23 mouse cellular contexts compared by ENCODE assay signal in the genomic region with DNA sequence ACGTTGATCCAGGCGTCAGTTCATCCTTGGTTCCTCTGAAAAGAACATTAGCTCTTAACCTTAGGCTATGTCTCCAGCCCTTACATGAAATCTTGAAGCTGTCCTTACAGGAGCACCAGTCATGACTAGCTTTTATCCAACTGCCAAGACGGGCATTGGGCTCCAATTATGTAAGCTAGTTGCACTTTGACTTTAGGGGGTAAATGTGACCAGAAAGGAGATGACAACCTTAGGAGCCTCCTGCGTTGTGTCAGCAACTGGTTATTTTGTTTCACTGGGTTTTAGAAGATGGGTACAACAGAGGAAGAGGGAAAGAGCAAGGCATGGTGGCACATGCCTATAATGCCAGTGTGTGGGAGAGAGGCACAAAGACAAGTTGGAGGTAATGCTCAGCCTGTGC. TPM values are rescaled to one million over a fixed set of nuclear protein-coding genes. Genes with fewer than 3 reads are reported as not detected.
A peak's percentile ranks its signal among the peaks of the same experiment; 100 is the strongest.
DNase-seq lines count a peak whose midpoint lies in the region; ATAC-seq and TF ChIP-seq lines count a peak whose summit lies in the region.
"Had no signal": no experiment of that assay in that cellular context is flagged by ENCODE, and none has a peak within 500 bp of the region (broad histone marks: within the 10 kb centered on the region; RNA-seq: fewer than 3 reads in every experiment).

No protein-coding gene starts in this region.

- 72% methylated on average over 4 of the region's 4 CpGs for WGBS in intestine, embryonic 15.5 days
- WGBS in intestine, postnatal 0 days: 64% methylated on average over 4 of the region's 4 CpGs
- 71% methylated on average over 4 of the region's 4 CpGs for WGBS in stomach, embryonic 15.5 days

- no peak for TF ChIP-seq CTCF in intestine, postnatal 0 days (IDR thresholded peaks at IDR 0.05; ENCODE audit: low read depth)
- TF ChIP-seq CTCF in ES-Bruce4 (IDR thresholded peaks at IDR 0.05; ENCODE audit: low read depth, low read length): no peak

- H3K4me1 ChIP-seq in intestine, embryonic 15.5 days (replicated peaks): peaks cover 16% of the 10 kb centered on the region
- H3K4me1 ChIP-seq in intestine, postnatal 0 days (replicated peaks; ENCODE audit: control insufficient read depth, insufficient read depth, low read length): 0 out of 2 replicates have a peak, but pooled peaks cover 4% of the 10 kb centered on the region
- no peaks in the 10 kb centered on the region for H3K4me1 ChIP-seq in ES-Bruce4 (ENCODE audit: control insufficient read depth, insufficient read depth, low read length)
- peaks cover 16% of the 10 kb centered on the region for H3K4me1 ChIP-seq in stomach, embryonic 15.5 days

- H3K27ac ChIP-seq in intestine, embryonic 15.5 days: 0 out of 2 replicates have a peak overlapping the region, but pooled peaks have one; percentile 9
- H3K27ac ChIP-seq in intestine, postnatal 0 days (ENCODE audit: low read depth, low read length): no peak overlapping the region
- peak overlapping the region; percentile 20; the same call in 1 of the 2 replicates for H3K27ac ChIP-seq in ES-Bruce4 (ENCODE audit: insufficient read depth, low read length)
- H3K27ac ChIP-seq in stomach, embryonic 15.5 days: peak overlapping the region; percentile 21; the same call in 1 of the 2 replicates
- H3K27ac ChIP-seq: heart, embryonic 13.5 days; hindbrain, postnatal 0 days; layer of hippocampus, adult 2 months; limb, embryonic 10.5 days; midbrain, embryonic 12.5 days had no signal

- H3K4me2 ChIP-seq in intestine, embryonic 15.5 days (replicated peaks): no peak overlapping the region
- no peak overlapping the region for H3K4me2 ChIP-seq in intestine, postnatal 0 days (replicated peaks; ENCODE audit: low read depth)
- no peak overlapping the region for H3K4me2 ChIP-seq in stomach, embryonic 15.5 days
- H3K4me2 ChIP-seq: heart, embryonic 13.5 days; midbrain, embryonic 12.5 days had no signal

- H3K4me3 ChIP-seq in intestine, embryonic 15.5 days (replicated peaks): no peak overlapping the region
- no peak overlapping the region for H3K4me3 ChIP-seq in intestine, postnatal 0 days (ENCODE audit: low read depth, low read length)
- H3K4me3 ChIP-seq in ES-Bruce4 (ENCODE audit: low read depth, low read length): no peak overlapping the region
- H3K4me3 ChIP-seq in stomach, embryonic 15.5 days (replicated peaks): no peak overlapping the region
- H3K4me3 ChIP-seq: heart, embryonic 13.5 days; layer of hippocampus, adult 2 months; limb, embryonic 10.5 days; midbrain, embryonic 12.5 days had no signal

- no peaks in the 10 kb centered on the region for H3K27me3 ChIP-seq in intestine, embryonic 15.5 days (replicated peaks)
- no peaks in the 10 kb centered on the region for H3K27me3 ChIP-seq in intestine, postnatal 0 days (replicated peaks; ENCODE audit: control insufficient read depth, insufficient read depth, low read length)
- H3K27me3 ChIP-seq in ES-Bruce4 (ENCODE audit: control insufficient read depth, insufficient read depth, low read length, poor library complexity, severe bottlenecking): no peaks in the 10 kb centered on the region
- H3K27me3 ChIP-seq in stomach, embryonic 15.5 days (replicated peaks): no peaks in the 10 kb centered on the region
- H3K27me3 ChIP-seq: heart, embryonic 13.5 days; midbrain, embryonic 12.5 days had no signal

- H3K9me3 ChIP-seq in intestine, embryonic 15.5 days: no peaks in the 10 kb centered on the region
- no peaks in the 10 kb centered on the region for H3K9me3 ChIP-seq in intestine, postnatal 0 days (ENCODE audit: control insufficient read depth)
- no peaks in the 10 kb centered on the region for H3K9me3 ChIP-seq in ES-Bruce4 (replicated peaks; ENCODE audit: control insufficient read depth, insufficient read depth, low read length, poor library complexity, severe bottlenecking)
- H3K9me3 ChIP-seq in stomach, embryonic 15.5 days: no peaks in the 10 kb centered on the region
- H3K9me3 ChIP-seq: heart, embryonic 13.5 days; limb, embryonic 10.5 days; midbrain, embryonic 12.5 days had no signal

- no peak for ATAC-seq in intestine, embryonic 15.5 days
- no peak for ATAC-seq in intestine, postnatal 0 days
- no peak for ATAC-seq in stomach, embryonic 15.5 days (ENCODE audit: insufficient read depth, low FRiP score, low read depth)
- ATAC-seq: forebrain, embryonic 14.5 days; hindbrain, postnatal 0 days had no signal

- no peak for TF ChIP-seq EP300 in ES-Bruce4 (IDR thresholded peaks at IDR 0.05; ENCODE audit: insufficient read depth, low read depth, low read length)

- no peak for TF ChIP-seq POLR2A in ES-Bruce4 (IDR thresholded peaks at IDR 0.05; ENCODE audit: insufficient read depth, low read length)

- H3K36me3 ChIP-seq in intestine, embryonic 15.5 days: peaks cover 17% of the 10 kb centered on the region; the same call in 1 of the 2 replicates
- H3K36me3 ChIP-seq in intestine, postnatal 0 days (ENCODE audit: control insufficient read depth, insufficient read depth): peaks cover 35% of the 10 kb centered on the region
- H3K36me3 ChIP-seq in ES-Bruce4 (ENCODE audit: control insufficient read depth, insufficient read depth, low read length, poor library complexity, severe bottlenecking): peaks cover 47% of the 10 kb centered on the region
- H3K36me3 ChIP-seq in stomach, embryonic 15.5 days: peaks cover 45% of the 10 kb centered on the region

- H3K9ac ChIP-seq in intestine, embryonic 15.5 days: no peak overlapping the region
- H3K9ac ChIP-seq in intestine, postnatal 0 days (ENCODE audit: low read depth, low read length): no peak overlapping the region
- H3K9ac ChIP-seq in ES-Bruce4 (ENCODE audit: low read depth, poor library complexity, severe bottlenecking): no peak overlapping the region
- H3K9ac ChIP-seq in stomach, embryonic 15.5 days: no peak overlapping the region
- H3K9ac ChIP-seq: heart, embryonic 13.5 days; midbrain, embryonic 12.5 days had no signal

- DNase-seq in A20 (ENCODE audit: low read depth, low spot score): peak; percentile 24
- no peak for DNase-seq in adrenal gland, postnatal 36 days
- no peak for DNase-seq in natural killer cell, adult 2 months (ENCODE audit: low spot score in 2 of 2)
- DNase-seq: adrenal gland, postnatal 14 days; cerebellum, adult 8-10 months; heart, postnatal 14 days; kidney, adult 18-20 months; kidney, postnatal 25 days; liver; lung, postnatal 14 days; right cerebral cortex, adult 18-20 months; right cerebral cortex, postnatal 4 days; thymus, postnatal 14 days had no signal

RNA-seq across cellular contexts. Expression of a gene that starts 2.8 kb away (rescaled TPM):
- polyA plus RNA-seq in intestine, embryonic 15.5 days (2015; fragmentation: Nextera tagmentation; extraction: Ambion mirVana): 179 and 181 TPM in 2 replicates
- 230 and 242 TPM in 2 replicates for polyA plus RNA-seq in intestine, postnatal 0 days (2015; fragmentation: Nextera tagmentation; extraction: Ambion mirVana)
- polyA plus RNA-seq in ES-Bruce4 (2011; ENCODE audit: insufficient read depth, insufficient read length, low read depth, missing spikeins): 181 and 197 TPM in 2 replicates
- 158 and 187 TPM in 2 replicates for polyA plus RNA-seq in stomach, embryonic 15.5 days (2015; fragmentation: Nextera tagmentation; extraction: Ambion mirVana)
- 100 to 1,000 TPM; 155 to 161 TPM for total RNA-seq in adrenal gland, postnatal 36 days (2021)
